Mouse (Mus musculus): ENCODE data around the gene Gm21977. TPM values are rescaled to one million over a fixed set of nuclear protein-coding genes. Genes with fewer than 3 reads are reported as not detected.

Gene Gm21977
- polyA plus RNA-seq (2014; fragmentation: Illumina TruSeq; extraction: RNeasy Lipid Tissue Mini Kit (QIAGEN cat#74804); ENCODE audit: low replicate concordance) = not detected

DNA sequence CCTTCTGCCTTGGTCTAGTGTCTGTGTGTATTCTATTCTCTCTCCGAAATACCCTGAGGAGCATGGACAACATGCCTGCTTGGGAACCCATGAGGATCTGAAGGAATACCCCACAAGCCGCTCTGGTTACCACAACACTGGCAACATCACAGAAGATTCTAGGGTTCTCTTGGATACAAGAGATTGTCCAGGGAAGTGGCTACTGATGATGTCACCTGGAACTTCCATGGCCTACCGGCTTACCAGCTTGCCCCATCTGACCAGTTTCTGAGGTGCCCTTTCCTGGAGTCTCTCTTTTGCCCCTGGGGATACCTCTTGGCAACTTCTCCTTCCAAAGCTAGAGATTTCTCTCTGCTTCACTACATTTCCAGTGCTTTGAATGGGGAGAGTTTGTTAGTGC, at the start of gene Gm21977:
Gm21977 (minus strand) TSS at position 101 of the 400 bp plus-strand sequence.

Other genes with a start within 250 kb of the Gm21977 start
- gene Gm3633, start 211.6 kb downstream of the Gm21977 start, polyA plus RNA-seq (2014; fragmentation: Illumina TruSeq; extraction: RNeasy Lipid Tissue Mini Kit (QIAGEN cat#74804); ENCODE audit: low replicate concordance) = not detected
- not detected for gene Gm10378, start 197.5 kb downstream of the Gm21977 start, polyA plus RNA-seq (2014; fragmentation: Illumina TruSeq; extraction: RNeasy Lipid Tissue Mini Kit (QIAGEN cat#74804); ENCODE audit: low replicate concordance)
- not detected for gene Gm3015, start 84.7 kb downstream of the Gm21977 start, polyA plus RNA-seq (2014; fragmentation: Illumina TruSeq; extraction: RNeasy Lipid Tissue Mini Kit (QIAGEN cat#74804); ENCODE audit: low replicate concordance)
- not detected for gene Gm10377, start 55.5 kb downstream of the Gm21977 start, polyA plus RNA-seq (2014; fragmentation: Illumina TruSeq; extraction: RNeasy Lipid Tissue Mini Kit (QIAGEN cat#74804); ENCODE audit: low replicate concordance)
- gene Gm8082, start 140.1 kb upstream of the Gm21977 start, polyA plus RNA-seq (2014; fragmentation: Illumina TruSeq; extraction: RNeasy Lipid Tissue Mini Kit (QIAGEN cat#74804); ENCODE audit: low replicate concordance) = not detected
- not detected for gene Gm10376, start 162.2 kb upstream of the Gm21977 start, polyA plus RNA-seq (2014; fragmentation: Illumina TruSeq; extraction: RNeasy Lipid Tissue Mini Kit (QIAGEN cat#74804); ENCODE audit: low replicate concordance)
- not detected for gene Gm8094, start 223.2 kb upstream of the Gm21977 start, polyA plus RNA-seq (2014; fragmentation: Illumina TruSeq; extraction: RNeasy Lipid Tissue Mini Kit (QIAGEN cat#74804); ENCODE audit: low replicate concordance)
- gene Gm8104, start 247.1 kb upstream of the Gm21977 start, polyA plus RNA-seq (2014; fragmentation: Illumina TruSeq; extraction: RNeasy Lipid Tissue Mini Kit (QIAGEN cat#74804); ENCODE audit: low replicate concordance) = not detected

Data from small intestine, adult 10 weeks (tissue).